Mouse (Mus musculus) urinary bladder, adult 2 months (tissue): Measurements from ENCODE around the gene Lamp2. TPM values are rescaled to one million over a fixed set of nuclear protein-coding genes. Genes with fewer than 3 reads are reported as not detected.
"Not testable (repeated sequence)": the region's sequence is repeated elsewhere in the genome, so short reads cannot be mapped to it uniquely, and the experiment has no call there.

Experiments
- DNase-seq: peaks from one replicate; pipeline ENCODE4 v3.0.0; 2022; ENCODE audit warnings: low spot score
- polyA plus RNA-seq: library from polyadenylated mRNA; depleted of rRNA; stranded (reverse); fragments of >200 nt; gene quantifications from 2 replicates; pipeline ENCODE4 v1.2.3, GENCODE M21; 2012; rRNA removed

Lamp2 gene
- polyA plus RNA-seq, result 181 and 199 TPM in 2 replicates

DNA sequence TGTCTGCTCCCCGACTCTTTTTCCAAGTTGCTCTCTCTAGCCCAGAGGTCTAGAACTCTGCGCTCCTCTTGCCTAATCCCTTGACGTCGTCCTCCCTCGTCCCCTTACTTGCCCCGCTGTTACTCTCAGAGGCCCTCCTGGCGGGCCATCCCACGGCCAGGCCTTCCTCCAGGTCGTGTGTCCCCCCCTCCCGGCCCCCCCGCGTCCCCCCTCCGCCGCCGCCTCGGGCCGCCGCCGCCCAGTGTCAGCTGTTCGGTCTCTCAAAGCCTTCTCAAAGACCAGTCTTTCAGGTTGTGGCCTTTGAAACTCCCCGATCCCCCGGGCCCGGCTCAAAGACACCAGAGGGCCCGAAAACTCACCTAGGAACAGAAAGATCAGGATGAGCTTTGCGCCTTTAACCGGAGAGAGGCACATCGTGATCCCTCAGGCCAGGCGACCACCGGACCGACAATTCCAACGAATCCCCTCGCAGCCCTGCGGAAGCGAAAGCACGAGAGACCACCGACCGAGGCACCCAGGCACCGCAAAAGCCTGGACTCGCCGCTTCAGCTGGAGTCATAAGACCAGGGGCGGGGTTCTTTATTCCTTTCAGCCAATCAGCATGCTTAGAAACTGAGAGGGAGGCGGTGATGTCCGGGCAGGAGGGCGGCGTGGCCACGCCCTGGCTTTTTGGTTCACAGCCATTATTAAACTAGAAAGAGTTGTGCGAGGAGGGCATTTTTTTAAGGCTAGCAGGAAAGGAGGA lies at the start of gene Lamp2:
Lamp2 (minus strand) TSS at position 565 of the 745 bp plus-strand sequence.
- DNase-seq, result peak; percentile 47

DNA sequence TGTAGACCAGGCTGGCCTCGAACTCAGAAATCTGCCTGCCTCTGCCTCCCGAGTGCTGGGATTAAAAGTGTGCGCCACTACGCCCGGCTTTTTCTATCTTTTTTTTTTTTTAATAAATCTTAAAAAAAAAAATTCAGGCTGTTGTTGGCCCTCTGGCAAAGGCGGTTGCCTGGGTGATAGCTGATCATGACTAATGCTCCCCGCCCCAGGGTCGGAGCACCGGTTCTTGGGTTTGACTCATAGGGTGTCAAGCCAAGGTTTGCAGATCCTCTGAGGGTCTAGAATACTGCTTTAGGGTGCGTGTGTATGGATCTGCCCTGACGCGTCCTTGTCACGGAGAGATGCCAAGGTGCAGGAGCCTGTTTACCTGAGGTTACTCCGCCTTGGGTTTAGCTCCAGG lies 48.6 kb upstream of the Lamp2 start:
- no peak for DNase-seq

DNA sequence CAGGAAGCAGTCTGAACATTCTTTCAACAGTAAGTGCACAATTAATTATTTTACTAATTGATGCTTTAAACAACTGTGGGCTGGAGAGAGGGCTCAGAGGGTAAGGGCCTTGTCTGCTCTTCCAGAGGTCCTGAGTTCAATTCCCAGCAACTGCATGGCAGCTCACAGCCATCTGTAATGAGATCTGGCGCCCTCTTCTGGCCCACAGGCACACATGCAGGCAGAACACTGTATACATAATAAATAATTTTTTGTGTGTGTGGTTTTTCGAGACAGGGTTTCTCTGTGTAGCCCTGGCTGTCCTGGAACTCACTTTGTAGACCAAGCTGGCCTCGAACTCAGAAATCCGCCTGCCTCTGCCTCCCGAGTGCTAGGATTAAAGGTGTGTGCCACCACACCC lies 45.9 kb upstream of the Lamp2 start:
- DNase-seq, result not testable (repeated sequence)

DNA sequence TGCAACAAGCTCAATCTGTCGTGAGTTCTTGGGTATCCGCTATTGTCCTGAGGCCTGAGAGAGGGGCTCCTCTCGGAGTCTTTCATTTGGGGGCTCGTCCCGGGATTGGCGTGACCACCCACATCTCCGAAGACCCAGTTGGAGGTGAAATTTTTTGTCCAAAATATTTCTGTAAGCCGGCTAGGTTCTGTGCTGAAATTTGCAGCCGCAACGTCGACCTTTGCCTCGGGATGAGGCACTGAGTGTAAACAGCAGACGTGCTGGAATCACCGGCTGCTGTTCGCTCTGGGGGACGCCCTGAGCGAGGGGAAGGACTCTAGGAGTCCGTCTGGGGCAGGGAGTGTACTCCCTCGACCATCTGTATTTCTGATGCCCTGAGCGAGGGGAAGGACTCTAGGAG lies 29.2 kb upstream of the Lamp2 start:
- DNase-seq, result not testable (repeated sequence)

DNA sequence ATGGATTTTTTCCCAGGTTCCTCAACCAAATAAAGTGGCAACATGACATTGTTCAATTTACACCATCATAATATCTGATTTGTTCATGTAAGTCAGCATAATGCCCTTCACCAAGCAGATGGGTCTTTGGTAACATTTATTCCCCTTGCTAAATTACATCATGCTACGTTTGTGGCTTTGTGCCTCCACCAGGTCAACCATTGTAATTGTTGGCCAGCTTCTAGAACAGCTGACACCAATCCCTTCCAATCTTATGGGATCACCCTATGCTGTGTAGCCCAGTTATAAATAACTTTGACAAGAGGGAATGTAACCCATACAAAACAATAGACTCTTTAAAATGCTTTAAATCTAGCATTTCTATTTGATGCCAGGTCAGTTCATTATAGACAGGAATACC lies 22.3 kb upstream of the Lamp2 start:
- no peak for DNase-seq

DNA sequence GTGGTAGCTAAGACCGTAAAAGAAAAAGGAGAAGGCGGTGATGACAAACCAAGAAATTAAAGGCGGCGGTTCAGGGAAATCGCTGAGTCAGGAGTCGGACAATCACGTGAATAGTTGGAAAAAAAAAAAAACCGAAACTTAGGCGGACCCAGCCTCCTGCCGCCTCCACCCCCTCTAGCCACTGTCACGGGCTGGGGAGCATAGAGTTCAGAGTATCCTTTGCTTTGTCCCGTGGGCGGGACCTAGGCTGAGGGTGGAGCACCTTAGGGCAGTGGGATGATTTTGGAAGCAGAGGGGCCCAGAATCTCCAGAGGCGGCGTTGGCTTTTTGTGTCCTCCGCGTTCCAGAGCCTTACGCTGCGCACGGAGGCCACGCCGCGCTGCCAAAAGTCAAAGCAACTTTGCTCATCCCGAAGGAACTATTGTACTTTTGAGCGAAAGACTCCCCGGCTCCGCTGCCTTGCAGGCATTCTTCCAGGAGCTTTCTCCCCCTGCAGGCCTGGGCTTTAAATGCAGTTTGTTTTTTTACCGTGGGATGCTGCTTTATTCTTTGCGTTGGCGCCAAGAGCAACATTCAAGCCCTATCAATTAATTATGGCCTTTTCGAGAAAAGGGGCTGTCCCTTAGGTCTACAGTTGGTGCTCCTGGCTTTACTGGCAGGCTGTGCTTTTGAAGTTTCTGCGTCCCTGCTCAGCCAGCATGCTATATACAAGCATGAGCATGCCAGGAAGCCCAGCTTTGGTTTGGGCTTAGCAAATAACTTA lies 17.5 kb upstream of the Lamp2 start:
- DNase-seq, result peak; percentile 31

DNA sequence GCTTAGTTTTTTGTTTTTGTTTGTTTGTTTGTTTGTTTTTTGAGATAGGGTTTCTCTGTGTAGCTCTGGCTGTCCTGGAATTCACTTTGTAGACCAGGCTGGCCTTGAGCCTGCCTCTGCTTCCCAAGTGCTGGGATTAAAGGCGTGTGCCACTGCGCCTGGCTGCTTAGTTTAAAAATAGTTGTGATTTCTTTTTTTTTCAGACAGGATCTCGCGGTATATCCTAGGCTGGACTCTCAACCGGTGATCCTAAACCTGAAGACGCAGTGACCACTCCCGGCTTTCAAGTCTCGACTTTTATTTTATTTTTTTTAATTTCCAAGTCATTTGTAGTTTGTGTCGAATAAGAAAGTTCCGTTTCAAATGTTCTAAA lies 16.9 kb upstream of the Lamp2 start:
- DNase-seq, result no peak

DNA sequence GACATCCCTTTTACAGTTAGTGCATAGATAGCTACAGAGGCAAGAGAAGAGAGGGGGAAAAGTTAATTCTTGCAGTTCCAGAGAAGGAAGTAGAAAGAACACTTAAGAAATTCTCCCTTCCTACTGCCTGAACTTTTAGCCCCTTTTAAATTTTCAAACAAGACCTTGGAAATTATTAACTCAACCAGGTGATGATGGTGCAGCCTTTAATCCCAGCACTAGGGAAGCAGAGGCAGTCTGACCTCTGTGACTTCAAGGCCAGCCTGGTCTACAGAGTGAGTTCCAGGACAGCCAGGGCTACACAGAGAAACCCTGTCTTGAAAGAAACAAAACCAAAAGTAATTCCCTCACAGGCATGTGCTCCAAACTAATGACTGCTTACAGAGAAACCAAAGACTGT lies 10.0 kb upstream of the Lamp2 start:
- DNase-seq, result no peak

DNA sequence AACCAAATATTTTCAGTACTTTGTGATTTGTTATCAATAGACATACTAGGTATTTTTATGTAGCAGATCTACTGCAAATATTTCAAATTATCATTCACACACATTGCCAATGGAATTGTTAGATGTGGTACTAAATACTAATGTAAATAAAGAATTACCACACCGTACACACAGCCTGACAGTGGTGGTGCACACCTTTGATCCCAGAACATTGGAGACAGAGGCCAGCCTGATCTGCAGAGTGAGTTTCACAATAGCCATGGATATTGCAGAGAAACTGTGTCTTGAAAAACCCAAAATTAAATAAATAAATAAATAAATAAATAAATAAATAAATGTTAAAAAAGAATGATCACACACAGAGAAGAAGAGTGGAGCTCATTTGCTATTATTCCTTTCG lies 6.9 kb upstream of the Lamp2 start:
- no peak for DNase-seq

DNA sequence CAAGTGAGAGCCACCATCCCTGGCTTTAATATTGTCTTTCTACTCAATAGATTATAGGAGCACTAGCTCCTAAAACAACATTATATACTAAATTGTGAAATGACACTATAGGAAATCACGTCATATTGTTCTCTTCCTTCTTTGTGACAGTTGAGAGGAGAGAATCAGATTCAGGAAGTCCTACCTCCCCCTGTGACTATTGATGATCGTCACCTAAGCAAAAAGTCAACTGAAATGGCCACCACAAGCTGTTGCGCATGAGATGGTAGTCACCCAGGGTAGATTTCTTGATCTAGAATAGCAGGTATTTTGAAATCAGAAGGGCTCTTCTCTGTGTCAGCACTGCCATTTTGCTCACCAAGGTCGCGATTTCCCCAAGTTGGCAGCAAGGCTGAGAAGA lies 5.8 kb upstream of the Lamp2 start:
- no peak for DNase-seq

DNA sequence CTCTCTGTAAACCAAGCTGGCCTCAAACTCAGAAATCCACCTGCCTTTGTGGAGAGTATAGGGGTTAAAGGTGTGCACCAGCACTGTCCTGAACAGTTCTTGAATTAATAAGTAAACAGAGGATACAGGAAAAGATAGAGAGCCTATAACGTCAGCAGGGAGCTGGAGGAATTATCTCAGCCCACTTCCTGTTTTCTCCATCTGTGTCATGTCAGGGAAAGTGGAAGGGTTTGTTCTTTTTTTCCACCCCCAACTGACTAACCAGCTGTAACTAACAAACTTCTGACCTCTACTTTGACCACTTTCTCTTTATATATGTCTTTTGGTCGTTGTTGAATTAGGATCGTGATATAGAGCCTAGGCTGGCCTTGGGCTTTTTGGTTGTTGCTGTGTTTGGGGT lies 4.6 kb upstream of the Lamp2 start:
- no peak for DNase-seq

DNA sequence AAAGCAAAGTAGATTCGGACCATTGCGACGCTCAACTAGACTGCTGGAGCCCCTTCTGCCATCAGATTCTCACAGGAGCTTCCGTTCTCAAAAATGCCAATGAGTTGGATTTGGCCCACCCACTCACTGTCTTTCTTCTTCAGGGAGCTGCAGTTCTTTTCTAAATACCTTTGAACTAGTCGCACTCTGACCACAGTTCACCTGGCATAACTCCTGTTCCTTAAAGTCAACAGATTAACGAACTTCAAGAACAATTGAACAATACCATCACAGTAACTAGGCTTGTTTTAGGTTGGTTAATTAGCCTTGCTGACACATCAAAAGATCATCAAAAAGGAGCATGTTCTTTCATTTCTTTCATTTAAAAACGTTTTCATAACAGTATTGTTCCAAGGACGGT lies 2.8 kb upstream of the Lamp2 start:
- no peak for DNase-seq

DNA sequence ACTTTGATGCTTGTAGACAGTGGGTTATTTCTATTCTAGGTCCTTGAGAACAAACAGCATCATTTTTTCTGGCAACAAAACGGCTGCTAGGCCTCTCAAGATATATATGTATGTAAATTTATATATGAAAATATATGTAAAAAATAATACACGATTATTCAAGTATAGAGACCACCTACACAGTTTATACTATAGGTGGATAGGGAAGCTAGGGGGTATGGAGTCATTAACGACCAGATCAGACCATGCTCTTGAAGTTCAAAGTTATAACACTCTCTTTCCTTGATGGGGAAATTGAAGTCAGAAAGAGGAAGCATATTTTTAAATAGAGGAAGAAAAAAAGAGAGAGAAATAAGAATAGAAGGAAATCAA lies 367 bp upstream of the Lamp2 start:
- DNase-seq, result no peak

DNA sequence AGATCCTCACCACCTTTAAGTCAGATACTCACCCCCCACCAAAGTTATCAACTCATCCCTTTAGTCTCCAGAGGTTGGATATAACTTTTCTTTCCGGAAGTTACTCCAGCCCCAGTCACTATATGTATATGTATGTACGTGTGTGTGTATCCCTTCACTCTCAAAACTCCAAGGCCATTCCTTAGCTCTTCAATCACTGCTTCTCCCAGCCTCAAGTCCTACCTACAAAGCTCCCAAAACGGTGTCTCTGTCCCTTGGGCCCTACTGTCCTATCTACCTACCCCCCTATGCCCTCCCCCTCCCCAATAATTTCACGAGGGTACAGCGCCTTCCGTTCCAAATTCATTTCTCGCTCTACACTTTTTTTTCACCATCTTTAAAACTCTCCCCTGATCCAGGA lies 780 bp downstream of the Lamp2 start:
- no peak for DNase-seq

DNA sequence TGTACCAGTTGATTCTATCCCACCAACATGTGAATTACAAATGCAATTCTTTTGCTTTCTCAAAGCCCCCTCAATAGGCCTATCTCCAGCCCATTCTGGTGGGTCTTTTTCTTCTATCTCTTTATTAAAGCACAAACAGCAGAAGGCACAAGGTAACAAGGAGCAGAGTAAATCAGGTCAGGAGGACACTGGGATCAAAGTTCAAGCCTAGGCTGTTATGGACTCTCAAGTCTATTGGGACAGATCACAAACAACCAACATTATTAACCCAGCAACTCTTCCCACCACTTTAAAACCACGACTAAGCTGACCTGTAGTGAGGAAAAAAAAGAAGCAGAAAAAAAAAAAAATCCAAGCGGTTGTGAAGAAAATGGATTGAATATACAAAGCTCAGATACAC lies 1.4 kb downstream of the Lamp2 start:
- no peak for DNase-seq

DNA sequence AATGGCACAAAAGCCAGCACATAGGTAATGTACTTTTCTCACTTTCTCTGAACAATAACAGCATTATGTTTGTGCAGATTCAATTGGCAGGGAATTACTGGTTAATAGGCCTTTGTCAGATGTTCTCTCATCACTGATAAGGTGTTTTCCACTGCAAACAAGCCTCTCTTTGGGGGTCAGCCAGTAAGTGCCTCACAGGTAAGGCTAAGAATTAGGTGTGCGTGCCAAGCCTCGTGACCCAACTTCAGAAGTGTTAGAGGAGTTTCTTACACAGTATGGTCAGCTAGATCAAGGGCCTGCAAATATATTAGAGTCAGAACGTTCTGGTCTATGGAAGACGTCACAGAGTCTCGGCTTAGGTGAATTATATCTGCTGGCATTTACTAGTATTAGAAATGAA lies 2.3 kb downstream of the Lamp2 start:
- DNase-seq, result no peak

DNA sequence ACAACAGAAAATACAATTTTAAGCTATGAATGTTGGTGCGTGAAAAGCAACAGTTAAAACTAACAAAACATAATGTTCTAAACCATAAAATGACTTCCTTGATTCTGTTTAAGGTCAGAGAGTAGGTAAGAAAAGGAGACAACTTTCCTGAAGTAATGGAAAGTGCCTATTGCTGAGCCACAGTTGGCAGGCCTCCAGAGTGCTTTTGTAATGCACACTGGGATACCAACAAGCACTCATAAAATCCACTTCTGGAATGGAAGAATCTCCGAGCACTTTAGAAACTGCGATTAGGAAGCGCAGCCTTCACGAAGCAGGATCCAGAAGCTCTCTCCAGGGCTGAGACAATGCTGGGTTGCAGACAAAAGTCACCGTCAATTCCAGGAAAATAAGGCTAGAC lies 5.8 kb downstream of the Lamp2 start:
- DNase-seq, result no peak

DNA sequence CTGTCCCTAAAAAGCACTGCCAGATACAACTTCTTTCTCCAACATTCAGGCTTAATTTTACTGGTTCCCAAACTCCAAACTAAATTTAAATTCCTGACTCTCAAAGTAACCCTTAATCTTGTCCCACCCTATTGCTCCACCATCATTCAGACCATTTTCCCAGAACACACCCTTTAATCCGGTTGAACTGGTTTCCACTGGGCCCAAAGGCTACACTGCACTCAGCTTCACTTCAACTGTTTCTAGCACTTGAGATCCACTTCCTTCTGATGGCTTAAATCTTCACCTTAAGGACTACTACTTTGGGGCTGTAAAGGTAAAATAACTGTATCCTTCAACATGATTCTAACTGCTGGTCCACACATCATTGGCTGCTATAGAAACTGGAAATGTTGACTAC lies 10.5 kb downstream of the Lamp2 start:
- DNase-seq, result no peak

DNA sequence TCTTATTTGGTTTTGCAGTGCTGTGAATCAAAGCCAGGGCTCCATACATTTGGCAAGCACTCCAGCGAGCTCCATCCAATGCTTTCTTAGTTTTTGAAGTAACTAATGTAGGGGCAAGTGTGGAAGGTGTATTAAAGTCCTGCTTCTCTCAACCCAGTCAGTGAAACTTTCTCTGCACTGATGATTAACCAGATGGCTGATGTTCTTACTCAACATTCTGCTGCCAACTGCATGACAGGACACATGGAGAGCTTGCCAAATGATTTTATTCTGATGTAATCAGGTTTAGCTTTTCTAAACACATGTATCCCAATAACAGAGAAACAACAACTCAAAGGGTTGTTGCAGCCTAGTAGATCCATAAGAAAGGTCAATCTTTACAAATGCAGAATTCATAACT lies 13.8 kb downstream of the Lamp2 start:
- no peak for DNase-seq

DNA sequence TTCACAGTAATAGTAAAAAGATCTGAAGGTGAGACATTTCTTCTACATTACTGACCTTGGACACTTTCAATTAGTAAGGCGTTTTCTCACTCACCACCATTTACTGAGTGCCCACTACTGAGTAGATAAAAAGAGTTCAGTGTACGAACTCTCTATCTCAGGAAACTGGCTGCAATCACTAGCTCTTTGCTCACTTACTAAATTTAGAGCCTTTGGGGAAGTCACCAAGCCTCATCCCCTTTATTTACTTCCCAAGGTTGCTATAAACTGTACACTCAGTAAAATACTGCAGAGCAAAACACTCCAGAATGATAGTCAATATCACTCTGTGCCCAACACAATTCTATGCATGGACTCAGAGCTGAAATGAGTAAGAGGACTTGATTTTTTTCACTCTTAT lies 16.6 kb downstream of the Lamp2 start:
- DNase-seq, result no peak

DNA sequence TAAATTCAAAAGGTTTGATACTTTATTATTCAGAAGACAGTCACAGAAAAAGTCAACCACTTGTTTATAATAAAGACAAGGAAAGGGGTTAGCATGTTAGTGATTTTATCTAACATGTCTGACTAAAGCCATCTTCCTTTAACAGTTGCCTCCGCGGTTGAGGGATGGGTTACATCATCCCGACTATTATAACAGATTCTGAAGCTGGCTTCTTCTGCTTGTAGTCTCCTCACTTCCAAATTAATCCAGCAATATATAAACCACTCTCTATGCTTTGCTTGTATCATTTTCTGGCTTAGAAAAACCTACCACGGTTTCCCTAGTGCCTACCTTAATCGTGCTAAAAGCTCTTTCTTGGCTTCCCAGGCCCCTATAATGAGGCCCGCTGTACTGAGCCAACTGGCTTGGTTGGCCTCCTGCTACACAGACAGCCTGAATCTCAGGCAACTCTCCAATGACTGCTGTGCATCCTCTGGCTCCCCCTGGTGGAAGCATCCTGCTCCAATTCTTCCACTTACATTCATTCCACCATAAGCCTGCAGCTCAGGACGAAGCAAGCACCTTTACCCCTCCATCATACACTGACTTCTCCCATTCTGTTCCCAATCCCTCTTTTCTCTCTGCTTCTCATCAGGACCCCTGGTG lies 18.0 kb downstream of the Lamp2 start:
- DNase-seq, result no peak

DNA sequence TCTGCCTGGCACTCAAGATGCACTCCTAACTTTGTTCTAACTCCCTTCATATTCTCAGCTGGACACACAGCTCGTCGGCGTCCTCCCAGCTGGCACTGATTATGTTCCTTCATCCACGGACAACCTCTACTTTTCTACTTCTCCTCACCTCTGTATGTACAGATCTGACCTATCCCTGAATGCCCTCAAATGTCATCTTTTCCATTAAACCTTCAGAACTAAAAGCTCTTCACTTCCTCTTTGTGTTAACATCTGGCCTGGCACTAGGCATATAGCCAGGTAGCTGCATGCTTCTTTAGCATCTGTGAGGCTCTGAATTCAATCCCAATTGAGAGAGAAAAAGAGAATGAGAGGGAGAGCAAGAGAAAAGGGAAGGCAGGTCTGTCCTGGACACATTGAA lies 26.8 kb downstream of the Lamp2 start:
- DNase-seq, result no peak

DNA sequence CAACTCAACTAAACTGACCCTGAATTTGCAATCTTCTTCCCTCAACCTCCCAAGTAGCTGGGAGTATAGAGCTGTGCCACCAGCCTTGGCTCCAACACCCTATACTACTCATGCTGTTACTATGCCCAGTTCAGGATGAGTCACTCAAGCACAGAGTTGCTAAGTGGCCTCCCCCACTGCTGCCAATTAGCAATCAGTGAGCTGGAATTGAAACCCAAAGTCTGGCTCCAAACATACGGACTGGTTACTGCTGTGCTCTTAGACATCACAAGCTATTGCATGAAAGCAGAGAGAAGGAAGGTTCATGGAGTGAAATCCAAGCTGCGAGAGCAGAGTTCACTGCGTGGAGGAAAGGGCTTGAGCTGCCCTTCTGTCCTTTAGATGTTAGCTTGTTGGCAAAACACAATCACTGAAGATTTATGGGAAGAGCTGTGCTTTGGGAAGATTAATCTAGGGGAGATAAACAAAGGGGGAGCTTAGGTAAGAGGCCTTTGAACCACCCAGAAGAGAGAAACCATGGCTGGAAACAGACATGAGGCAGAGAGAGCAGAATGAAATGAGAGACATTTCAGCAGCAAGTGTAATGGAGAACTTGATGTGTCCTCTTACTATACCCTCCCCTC lies 27.3 kb downstream of the Lamp2 start:
- DNase-seq, result no peak
